Mouse (Mus musculus) small intestine, adult 2 months (tissue): ENCODE results near the gene E4f1.

Experiments used
- CTCF ChIP-seq: fragments of 200-500 bp; IDR thresholded peaks from 2 replicates; pipeline ENCODE4 v1.5.1; 2012; ENCODE audit warnings: low read depth, mild to moderate bottlenecking, control low read depth, inconsistent platforms, low read length, moderate library complexity, mixed read lengths; ENCODE audit not compliant: insufficient replicate concordance, insufficient read length; ENCODE audit errors: extremely low read depth
- POLR2A ChIP-seq: fragments of 200-500 bp; IDR thresholded peaks from 2 replicates; pipeline ENCODE4 v1.6.1; 2012; ENCODE audit warnings: low read depth, mild to moderate bottlenecking, control low read depth, inconsistent platforms, low read length, moderate library complexity

GRCm38 (mm10) chr17:24495443-24495842 is 25.3 kb upstream of the E4f1 start:
- TF ChIP-seq CTCF: no peak
- TF ChIP-seq POLR2A: no peak
